Mouse (Mus musculus) embryonic facial prominence, embryonic 11.5 days (tissue): Measurements from ENCODE around the gene Olfr641. TPM values are rescaled to one million over a fixed set of nuclear protein-coding genes. Genes with fewer than 3 reads are reported as not detected.

ENCODE experiments used
- ATAC-seq: fragments of 200-750 bp; cut with Nextera tagmentation; replicated peaks from 2 replicates; pipeline ENCODE4 v1.8.0; 2017; ENCODE audit warnings: low read depth; ENCODE audit not compliant: insufficient number of reproducible peaks, low FRiP score, low TSS enrichment
- DNase-seq: peaks from one replicate; pipeline ENCODE4 v3.0.0-alpha.2; 2015; ENCODE audit warnings: low spot score
- H3K27ac ChIP-seq: fragments of 300-500 bp; sonication (generic); replicated peaks from 2 replicates; pipeline ENCODE4 v1.5.1; 2014; ENCODE audit warnings: mild to moderate bottlenecking, low read depth, low read length, control low read depth
- H3K27me3 ChIP-seq: fragments of 300-500 bp; sonication (generic); 2 replicates; pipeline ENCODE4 v1.6.1; 2014; ENCODE audit warnings: mild to moderate bottlenecking, low read length, moderate library complexity, mixed read lengths; ENCODE audit not compliant: control insufficient read depth, insufficient read depth
- H3K36me3 ChIP-seq: fragments of 300-500 bp; sonication (generic); replicated peaks from 2 replicates; pipeline ENCODE4 v1.6.1; 2014; ENCODE audit warnings: low read depth, mild to moderate bottlenecking, low read length, moderate library complexity, mixed read lengths; ENCODE audit not compliant: control insufficient read depth, insufficient read depth
- H3K4me1 ChIP-seq: fragments of 300-500 bp; sonication (generic); 2 replicates; pipeline ENCODE4 v1.6.1; 2014; ENCODE audit warnings: low read length, mixed read lengths; ENCODE audit not compliant: control insufficient read depth, insufficient read depth
- H3K4me2 ChIP-seq: fragments of 300-500 bp; sonication (generic); 2 replicates; pipeline ENCODE4 v1.6.1; 2014; ENCODE audit warnings: low read depth, mild to moderate bottlenecking, control low read depth, low read length, moderate library complexity
- H3K4me3 ChIP-seq: fragments of 300-500 bp; sonication (generic); 2 replicates; pipeline ENCODE4 v1.5.1; 2014; ENCODE audit warnings: low read depth, low read length, control low read depth
- H3K9ac ChIP-seq: fragments of 300-500 bp; sonication (generic); replicated peaks from 2 replicates; pipeline ENCODE4 v1.6.1; 2014; ENCODE audit warnings: mild to moderate bottlenecking, control low read depth, low read length
- H3K9me3 ChIP-seq: fragments of 300-500 bp; sonication (generic); replicated peaks from 2 replicates; pipeline ENCODE4 v1.6.1; 2016; ENCODE audit warnings: mild to moderate bottlenecking, low read length, inconsistent platforms, mixed read lengths; ENCODE audit not compliant: control insufficient read depth
- WGBS: fragments of 180-500 bp; shearing (Covaris S2); extraction: QIAGEN DNeasy Blood & Tissue Kit; methylation state at CpG from one replicate; pipeline ENCODE4 v1.1.7; 2014; 5-methylcytosine and 5-hydroxymethylcytosine counted together
- polyA plus RNA-seq: library from polyadenylated mRNA; unstranded; fragments of >200 nt; fragmentation: Nextera tagmentation; extraction: Ambion mirVana; gene quantifications from 2 replicates; pipeline ENCODE4 v1.2.1, GENCODE M21; 2014

The Olfr641 gene
- polyA plus RNA-seq, 1 experiment from 2014 or later = not detected

- Histone ChIP-seq H3K27me3 (no peaks in the 10 kb centered on the region), H3K9me3 (no peaks in the 10 kb centered on the region), H3K4me3 (no peak overlapping the region), H3K9ac (no peak overlapping the region), H3K36me3 (no peaks in the 10 kb centered on the region), H3K4me2 (no peak overlapping the region), H3K27ac (no peak overlapping the region), H3K4me1 (no peaks in the 10 kb centered on the region)
- 78% methylated on average over 4 of the region's 4 CpGs for WGBS
- ATAC-seq = no peak
- DNase-seq = no peak
Measured at GRCm38 (mm10) chr7:104050745-104051144, 15.5 kb downstream of the Olfr641 start.

GRCm38 (mm10) chr7:104052566-104052965 is 17.3 kb downstream of the Olfr641 start, which contains the start of gene Olfr642:
Gene Olfr642, minus strand, starts transcription at chr7:104052666.
- no peaks in the 10 kb centered on the region for H3K9me3 ChIP-seq
- DNase-seq (no peak), ATAC-seq (no peak)
- H3K27me3 ChIP-seq = no peaks in the 10 kb centered on the region
- H3K4me2 ChIP-seq = no peak within 1 kb of the TSS
- no peaks in the 10 kb centered on the region for H3K36me3 ChIP-seq
- H3K4me1 ChIP-seq = no peaks in the 10 kb centered on the region
- 96% methylated on average over 1 of the region's 1 CpGs for WGBS
- H3K9ac ChIP-seq = no peak within 1 kb of the TSS
- no peak within 1 kb of the TSS for H3K27ac ChIP-seq
- no peak within 1 kb of the TSS for H3K4me3 ChIP-seq

- no peak for DNase-seq
- 90% methylated on average over 1 of the region's 1 CpGs for WGBS
Measured at GRCm38 (mm10) chr7:104059215-104059614, 24.0 kb downstream of the Olfr641 start.

GRCm38 (mm10) chr7:104061345-104061744 is 26.1 kb downstream of the Olfr641 start, which contains the start of gene 4930516K23Rik:
Gene 4930516K23Rik, minus strand, starts transcription at chr7:104061445.
- no peak for ATAC-seq
- Histone ChIP-seq H3K4me1 (no peaks in the 10 kb centered on the region), H3K9ac (no peak within 1 kb of the TSS), H3K27me3 (no peaks in the 10 kb centered on the region), H3K4me3 (no peak within 1 kb of the TSS), H3K36me3 (no peaks in the 10 kb centered on the region), H3K9me3 (no peaks in the 10 kb centered on the region), H3K27ac (no peak within 1 kb of the TSS), H3K4me2 (no peak within 1 kb of the TSS)
- DNase-seq = no peak
- WGBS = 54% methylated on average over 2 of the region's 2 CpGs

More at GRCm38 (mm10) chr7:104059215-104059614, 24.0 kb downstream of the Olfr641 start:
- no peak overlapping the region for H3K4me2 ChIP-seq
- ATAC-seq = no peak
- no peak overlapping the region for H3K27ac ChIP-seq
- no peak overlapping the region for H3K9ac ChIP-seq
- H3K27me3 ChIP-seq = no peaks in the 10 kb centered on the region
- no peak overlapping the region for H3K4me3 ChIP-seq
- H3K36me3 ChIP-seq = no peaks in the 10 kb centered on the region
- H3K4me1 ChIP-seq = no peaks in the 10 kb centered on the region
- H3K9me3 ChIP-seq = no peaks in the 10 kb centered on the region

DNA sequence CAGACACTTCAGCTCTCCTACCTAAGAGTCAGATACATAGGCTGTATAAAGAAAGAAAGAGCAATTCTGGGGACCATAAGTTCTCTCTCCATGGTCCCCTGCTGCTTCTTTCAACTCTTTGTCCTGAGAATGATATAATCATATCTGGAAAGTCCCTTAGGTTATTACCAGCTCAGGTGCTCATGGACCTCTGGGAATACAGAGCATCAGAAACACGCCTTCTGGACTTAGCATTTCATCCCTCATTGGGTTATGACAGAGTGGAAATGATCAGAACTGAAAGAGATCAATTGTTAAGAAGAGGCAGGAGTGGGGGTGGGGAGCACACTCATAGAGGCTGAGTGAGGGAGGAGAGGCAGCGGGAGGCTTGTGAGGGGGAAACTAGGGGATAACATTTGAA is 36.5 kb downstream of the Olfr641 start, which contains the start of gene Olfr644:
Olfr644 (minus strand) TSS at position 101 of the 400 bp plus-strand sequence.
- Histone ChIP-seq H3K36me3 (no peaks in the 10 kb centered on the region), H3K4me2 (no peak within 1 kb of the TSS), H3K4me3 (no peak within 1 kb of the TSS), H3K9me3 (no peaks in the 10 kb centered on the region), H3K27me3 (no peaks in the 10 kb centered on the region), H3K27ac (no peak within 1 kb of the TSS), H3K4me1 (no peaks in the 10 kb centered on the region), H3K9ac (no peak within 1 kb of the TSS)
- WGBS = 60% methylated on average over 2 of the region's 2 CpGs
- ATAC-seq (no peak), DNase-seq (no peak)

GRCm38 (mm10) chr7:104085365-104085764 is 50.1 kb downstream of the Olfr641 start, which contains the start of gene Olfr645:
Gene Olfr645, minus strand, starts transcription at chr7:104085465.
- Histone ChIP-seq H3K9ac (no peak within 1 kb of the TSS), H3K27me3 (no peaks in the 10 kb centered on the region), H3K4me2 (no peak within 1 kb of the TSS), H3K4me1 (no peaks in the 10 kb centered on the region), H3K9me3 (no peaks in the 10 kb centered on the region), H3K36me3 (no peaks in the 10 kb centered on the region), H3K4me3 (no peak within 1 kb of the TSS), H3K27ac (no peak within 1 kb of the TSS)
- no peak for ATAC-seq
- 69% methylated on average over 1 of the region's 1 CpGs for WGBS
- no peak for DNase-seq

Other genes with a start within 250 kb of the Olfr641 start
- gene Olfr67, start 243.6 kb upstream of the Olfr641 start, polyA plus RNA-seq = not detected in 2 replicates
- gene Hbb-bt, start 221.4 kb upstream of the Olfr641 start, polyA plus RNA-seq = 629 and 683 TPM in 2 replicates
- gene Hbb-bs, start 207.3 kb upstream of the Olfr641 start, polyA plus RNA-seq = 224 and 252 TPM in 2 replicates
- gene Hbb-bh2, start 194.9 kb upstream of the Olfr641 start, polyA plus RNA-seq = not detected in 2 replicates
- gene Hbb-bh1, start 192.3 kb upstream of the Olfr641 start, polyA plus RNA-seq = 2,335 TPM in 2 replicates
- 9,508 and 10,275 TPM in 2 replicates for gene Hbb-y, start 182.2 kb upstream of the Olfr641 start, polyA plus RNA-seq
- gene Olfr66, start 149.2 kb upstream of the Olfr641 start, polyA plus RNA-seq = not detected in 2 replicates
- gene Olfr64, start 141.0 kb upstream of the Olfr641 start, polyA plus RNA-seq = not detected in 2 replicates
- not detected in 2 replicates for gene Olfr65, start 132.0 kb upstream of the Olfr641 start, polyA plus RNA-seq
- not detected in 2 replicates for gene Olfr631, start 106.6 kb upstream of the Olfr641 start, polyA plus RNA-seq
- gene Olfr632, start 101.1 kb upstream of the Olfr641 start, polyA plus RNA-seq = not detected in 2 replicates
- not detected in 2 replicates for gene Olfr633, start 91.0 kb upstream of the Olfr641 start, polyA plus RNA-seq
- not detected in 2 replicates for gene Olfr635, start 64.3 kb upstream of the Olfr641 start, polyA plus RNA-seq
- gene Olfr638, start 36.7 kb upstream of the Olfr641 start, polyA plus RNA-seq = not detected in 2 replicates
- not detected in 2 replicates for gene Olfr639, start 18.1 kb upstream of the Olfr641 start, polyA plus RNA-seq
- not detected in 2 replicates for gene Olfr640, start 9.9 kb upstream of the Olfr641 start, polyA plus RNA-seq
- gene Olfr642, start 17.2 kb downstream of the Olfr641 start, polyA plus RNA-seq = not detected in 2 replicates
- not detected in 2 replicates for gene 4930516K23Rik, start 26.0 kb downstream of the Olfr641 start, polyA plus RNA-seq
- not detected in 2 replicates for gene Olfr644, start 36.4 kb downstream of the Olfr641 start, polyA plus RNA-seq
- gene Olfr645, start 50.0 kb downstream of the Olfr641 start, polyA plus RNA-seq = not detected in 2 replicates
- not detected in 2 replicates for gene Olfr646, start 69.4 kb downstream of the Olfr641 start, polyA plus RNA-seq
- not detected in 2 replicates for gene Ubqln5, start 94.4 kb downstream of the Olfr641 start, polyA plus RNA-seq
- gene Olfr643, start 102.0 kb downstream of the Olfr641 start, polyA plus RNA-seq = not detected in 2 replicates
- not detected in 2 replicates for gene Ubqln3, start 107.8 kb downstream of the Olfr641 start, polyA plus RNA-seq
- gene Ubqlnl, start 115.1 kb downstream of the Olfr641 start, polyA plus RNA-seq = not detected in 2 replicates
- not detected in 2 replicates for gene Olfm5, start 129.4 kb downstream of the Olfr641 start, polyA plus RNA-seq
- gene Olfr648, start 147.9 kb downstream of the Olfr641 start, polyA plus RNA-seq = 0.15 and 0.27 TPM in 2 replicates
- gene Olfr649, start 160.5 kb downstream of the Olfr641 start, polyA plus RNA-seq = not detected in 2 replicates
- 2.9 and 3.5 TPM in 2 replicates for gene Trim6, start 183.3 kb downstream of the Olfr641 start, polyA plus RNA-seq
- gene Trim34a, start 209.0 kb downstream of the Olfr641 start, polyA plus RNA-seq = 0.83 and 0.98 TPM in 2 replicates